Mouse (Mus musculus): ENCODE measurements around the gene Tmem233.

GRCm38 (mm10) chr5:116003825-116004224, 79.2 kb downstream of the Tmem233 start:
- no peak for TF ChIP-seq MXI1 (IDR thresholded peaks at IDR 0.05; ENCODE audit: low read depth, low read length)
- TF ChIP-seq GATA1 (IDR thresholded peaks at IDR 0.05; ENCODE audit: low read depth, low read length), result no peak
- TF ChIP-seq POLR2A (IDR thresholded peaks at IDR 0.05; ENCODE audit: control insufficient read depth in 1 of 2, insufficient read depth in 1 of 2, low read depth in 1 of 2, low read length in 2 of 2, poor library complexity in 1 of 2), result no peak
- TF ChIP-seq CTCF (IDR thresholded peaks at IDR 0.05 in 2 of 3, conservative IDR thresholded peaks at IDR 0.05 in 1 of 3; ENCODE audit: control insufficient read depth in 1 of 3, insufficient read depth in 1 of 3, low read depth in 2 of 3, low read length in 3 of 3, poor library complexity in 1 of 3, severe bottlenecking in 1 of 3), result no peak
- no peak for TF ChIP-seq TCF12 (IDR thresholded peaks at IDR 0.05; ENCODE audit: low read depth, low read length)
- TF ChIP-seq POLR2AphosphoS2 (IDR thresholded peaks at IDR 0.05; ENCODE audit: low read length), result no peak
- TF ChIP-seq GABPA (IDR thresholded peaks at IDR 0.05; ENCODE audit: low read depth, low read length), result no peak
- no peak for TF ChIP-seq MYB (IDR thresholded peaks at IDR 0.05; ENCODE audit: low read depth, low read length)
- no peak for TF ChIP-seq ZNF384 (IDR thresholded peaks at IDR 0.05; ENCODE audit: low read depth, low read length)
- TF ChIP-seq USF2 (IDR thresholded peaks at IDR 0.05; ENCODE audit: borderline replicate concordance in 1 of 2, insufficient read depth in 1 of 2, low read depth in 1 of 2, low read length in 2 of 2), result no peak
- TF ChIP-seq TAL1 (IDR thresholded peaks at IDR 0.05; ENCODE audit: low read length), result no peak
- TF ChIP-seq NELFE (IDR thresholded peaks at IDR 0.05; ENCODE audit: low read depth, low read length), result no peak
- no peak for TF ChIP-seq UBTF (IDR thresholded peaks at IDR 0.05; ENCODE audit: borderline replicate concordance, insufficient read depth, low read depth, low read length)
